Mouse (Mus musculus) cerebellum, adult 2 months (tissue): ENCODE measurements around the gene Timmdc1.

Source experiments
- CTCF ChIP-seq: fragments of 200-500 bp; IDR thresholded peaks from 2 replicates; pipeline ENCODE4 v1.5.1; 2011; ENCODE audit warnings: low read depth, mild to moderate bottlenecking, control low read depth, low read length, moderate library complexity, borderline replicate concordance; ENCODE audit not compliant: insufficient read depth
- POLR2A ChIP-seq: fragments of 200-500 bp; IDR thresholded peaks from 2 replicates; pipeline ENCODE4 v1.6.1; 2011; ENCODE audit warnings: low read length, control low read depth, borderline replicate concordance; ENCODE audit not compliant: insufficient read depth

DNA sequence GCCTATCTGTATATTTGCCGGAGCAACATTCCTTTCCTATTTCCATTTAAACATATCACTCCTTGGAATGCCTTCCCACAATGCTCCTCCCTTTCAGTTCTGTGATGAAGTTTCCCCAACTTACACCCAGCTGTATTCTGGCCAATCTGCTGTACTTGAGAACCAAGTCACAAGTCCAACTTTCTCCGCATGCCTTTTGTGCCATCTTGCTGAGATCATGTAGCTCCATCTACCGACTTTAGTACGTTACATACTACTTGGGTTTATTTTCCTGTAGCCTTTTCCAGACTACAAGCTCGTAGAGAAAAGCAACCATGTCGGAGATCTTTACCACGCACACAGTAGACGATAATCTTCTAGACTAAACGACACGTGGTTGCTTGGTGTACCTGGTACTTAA, 28.6 kb downstream of the Timmdc1 start:
- TF ChIP-seq POLR2A (no peak), CTCF (no peak)
